Mouse (Mus musculus) small intestine, adult 2 months (tissue): ENCODE measurements at regions not wholly inside any gene's neighbourhood (a gene's known extent, or its start where the extent isn't known, plus 50 kb on each side); places are given as distances from the start of the nearest gene placed in this dataset.

Experiments
- CTCF ChIP-seq: fragments of 200-500 bp; IDR thresholded peaks from 2 replicates; pipeline ENCODE4 v1.5.1; 2012; ENCODE audit warnings: low read depth, mild to moderate bottlenecking, control low read depth, inconsistent platforms, low read length, moderate library complexity, mixed read lengths; ENCODE audit not compliant: insufficient replicate concordance, insufficient read length; ENCODE audit errors: extremely low read depth
- POLR2A ChIP-seq: fragments of 200-500 bp; IDR thresholded peaks from 2 replicates; pipeline ENCODE4 v1.6.1; 2012; ENCODE audit warnings: low read depth, mild to moderate bottlenecking, control low read depth, inconsistent platforms, low read length, moderate library complexity

DNA sequence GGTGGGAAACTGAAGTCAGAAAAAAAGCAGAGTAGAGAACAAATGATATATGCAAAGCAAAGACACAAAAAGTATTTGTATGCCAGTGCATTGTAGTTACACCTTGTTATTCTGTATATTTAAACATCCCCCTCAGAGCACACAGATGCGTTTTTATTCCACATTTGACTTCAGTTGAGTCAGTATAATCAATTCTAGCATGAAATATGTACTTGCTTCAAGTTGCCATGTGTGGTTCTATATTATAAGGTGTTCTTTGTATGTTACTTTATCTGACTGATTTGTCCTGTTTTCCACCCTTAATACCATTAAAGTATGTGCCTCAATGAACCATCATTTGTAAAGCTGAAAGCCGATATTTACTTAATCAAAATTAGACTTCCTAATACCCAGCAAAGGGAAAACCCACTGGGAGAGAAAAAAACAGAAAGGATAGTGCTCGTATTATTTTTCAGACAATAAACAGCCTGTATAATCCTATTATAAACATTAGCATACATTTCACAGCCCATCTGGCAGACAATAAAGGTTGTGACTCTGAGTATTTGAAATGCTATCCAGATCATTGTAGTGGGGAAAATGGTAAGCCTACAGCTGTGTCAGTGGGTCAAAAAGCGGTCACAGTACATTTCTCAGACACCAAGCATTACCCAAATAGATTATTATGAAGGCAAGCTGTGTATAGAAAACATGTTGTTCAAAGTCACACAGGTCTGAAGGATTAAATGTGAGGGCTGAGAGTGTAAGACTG lies 189.1 kb upstream of the Bmp2 start:
- TF ChIP-seq CTCF = no peak
- TF ChIP-seq POLR2A = no peak
